Mouse (Mus musculus): ENCODE measurements around the gene Stard5.

Stard5 gene

GRCm38 (mm10) chr7:83631828-83632681 is at the start of gene Stard5:
TSS of gene Stard5 (plus strand) at chr7:83631959.
- DNase-seq, result peak; percentile 97

GRCm38 (mm10) chr7:83584639-83585471 is 46.9 kb upstream of the Stard5 start, which contains the start of gene Tmc3:
TSS of gene Tmc3 (plus strand) at chr7:83584927.
- DNase-seq, result peak; percentile 33

- peak; percentile 16 for DNase-seq
These were observed 37.7 kb upstream of the Stard5 start for GRCm38 (mm10) chr7:83594056-83594455.

GRCm38 (mm10) chr7:83597063-83597462 is 34.7 kb upstream of the Stard5 start:
- DNase-seq, result no peak

- no peak for DNase-seq
These were observed 32.5 kb upstream of the Stard5 start for GRCm38 (mm10) chr7:83598997-83599912.

- no peak for DNase-seq
These were observed 31.9 kb upstream of the Stard5 start for GRCm38 (mm10) chr7:83599913-83600286.

- no peak for DNase-seq
These were observed 27.4 kb upstream of the Stard5 start for GRCm38 (mm10) chr7:83604180-83604944.

- no peak for DNase-seq
These were observed 25.0 kb upstream of the Stard5 start for GRCm38 (mm10) chr7:83606796-83607195.

GRCm38 (mm10) chr7:83609891-83610290 is 21.9 kb upstream of the Stard5 start:
- DNase-seq, result no peak

- peak; percentile 20 for DNase-seq
These were observed 19.9 kb upstream of the Stard5 start for GRCm38 (mm10) chr7:83611886-83612285.

GRCm38 (mm10) chr7:83615272-83615671 is 16.5 kb upstream of the Stard5 start:
- no peak for DNase-seq

GRCm38 (mm10) chr7:83615815-83616214 is 15.9 kb upstream of the Stard5 start:
- DNase-seq, result no peak

- no peak for DNase-seq
These were observed 15.5 kb upstream of the Stard5 start for GRCm38 (mm10) chr7:83616268-83616667.

GRCm38 (mm10) chr7:83618709-83619108 is 13.1 kb upstream of the Stard5 start:
- peak; percentile 58 for DNase-seq

GRCm38 (mm10) chr7:83622582-83622981 is 9.2 kb upstream of the Stard5 start:
- no peak for DNase-seq

GRCm38 (mm10) chr7:83624065-83624464 is 7.7 kb upstream of the Stard5 start:
- no peak for DNase-seq

- no peak for DNase-seq
These were observed 5.1 kb upstream of the Stard5 start for GRCm38 (mm10) chr7:83626557-83627257.

- DNase-seq, result no peak
These were observed 4.4 kb upstream of the Stard5 start for GRCm38 (mm10) chr7:83627369-83627768.

- peak; percentile 15 for DNase-seq
These were observed 509 bp upstream of the Stard5 start for GRCm38 (mm10) chr7:83631073-83631827.

GRCm38 (mm10) chr7:83632682-83633120 is 942 bp downstream of the Stard5 start:
- no peak for DNase-seq

Data from kidney, adult 11 months (tissue).